Mouse (Mus musculus): ENCODE data around the gene Vps37b.

DNA sequence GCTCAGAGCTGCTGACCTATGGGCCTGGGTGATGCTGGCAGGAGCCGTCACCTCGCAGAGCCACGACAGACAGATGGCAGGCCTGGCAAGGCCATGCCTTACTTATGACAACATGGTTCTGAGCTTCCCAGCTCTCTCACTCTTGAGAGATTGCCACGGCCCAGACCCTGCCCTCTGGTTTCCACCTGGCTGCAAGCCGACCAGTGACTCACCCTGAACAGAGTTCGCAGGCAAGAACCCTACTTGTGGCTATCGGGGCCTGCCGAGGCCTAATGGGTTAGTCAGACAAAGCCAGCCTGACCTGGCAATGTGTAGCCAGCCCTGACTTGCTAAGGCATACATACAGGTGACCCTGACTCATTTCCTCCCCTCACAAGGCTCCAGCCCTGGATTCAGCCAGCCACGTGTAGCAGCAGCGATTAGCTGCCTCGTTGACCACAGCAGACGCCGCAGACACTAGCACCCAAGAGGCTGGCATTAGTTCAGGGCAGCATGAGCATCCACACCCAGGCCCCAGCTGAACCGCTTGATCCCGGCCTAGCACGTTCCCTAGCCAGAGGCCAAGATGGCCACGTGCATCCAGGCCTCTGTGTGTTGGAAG lies 25.1 kb downstream of the Vps37b start:
- no peak for TF ChIP-seq POLR2A (IDR thresholded peaks at IDR 0.05; ENCODE audit: control insufficient read depth, extremely low read depth, insufficient read depth, low read length, poor library complexity)
- no peak for TF ChIP-seq CTCF (IDR thresholded peaks at IDR 0.05; ENCODE audit: borderline replicate concordance, control insufficient read depth, extremely low read depth, insufficient read depth, low read length, poor library complexity)

All from thymus, adult 2 months (tissue).